Mouse (Mus musculus): ENCODE results near the gene Olfr350. TPM values are rescaled to one million over a fixed set of nuclear protein-coding genes. Genes with fewer than 3 reads are reported as not detected.

Gene Olfr350
- polyA plus RNA-seq (2014; fragmentation: Nextera tagmentation; extraction: Ambion mirVana) = not detected in 2 replicates

GRCm38 (mm10) chr2:36846010-36846409 lies at the start of gene Olfr350:
Gene Olfr350 (plus strand): TSS chr2:36846310.
- no peak within 1 kb of the TSS for H3K9ac ChIP-seq (ENCODE audit: low read length)
- no peaks in the 10 kb centered on the region for H3K27me3 ChIP-seq (ENCODE audit: control insufficient read depth, insufficient read depth, low read length)
- H3K4me1 ChIP-seq (ENCODE audit: control insufficient read depth in 2 of 2, insufficient read depth in 2 of 2, low read length in 2 of 2) = no peaks in the 10 kb centered on the region
- WGBS = 73% methylated on average over 1 of the region's 1 CpGs
- H3K36me3 ChIP-seq (ENCODE audit: control insufficient read depth, insufficient read depth, low read length) = no peaks in the 10 kb centered on the region
- H3K4me3 ChIP-seq (ENCODE audit: control insufficient read depth in 1 of 2, insufficient read depth in 1 of 2, low read depth in 1 of 2, low read length in 2 of 2) = no peak within 1 kb of the TSS
- no peak within 1 kb of the TSS for H3K27ac ChIP-seq (replicated peaks in 1 of 2; ENCODE audit: control insufficient read depth in 1 of 2, insufficient read depth in 1 of 2, low read depth in 2 of 2, low read length in 2 of 2)
- no peak within 1 kb of the TSS for H3K4me2 ChIP-seq (ENCODE audit: low read length)
- 0 out of 2 replicates have a peak, but pooled peaks cover 8% of the 10 kb centered on the region for H3K9me3 ChIP-seq (ENCODE audit: control insufficient read depth, low read length)
- ATAC-seq (ENCODE audit: insufficient number of reproducible peaks, insufficient read depth, low FRiP score, low read depth) = no peak

DNA sequence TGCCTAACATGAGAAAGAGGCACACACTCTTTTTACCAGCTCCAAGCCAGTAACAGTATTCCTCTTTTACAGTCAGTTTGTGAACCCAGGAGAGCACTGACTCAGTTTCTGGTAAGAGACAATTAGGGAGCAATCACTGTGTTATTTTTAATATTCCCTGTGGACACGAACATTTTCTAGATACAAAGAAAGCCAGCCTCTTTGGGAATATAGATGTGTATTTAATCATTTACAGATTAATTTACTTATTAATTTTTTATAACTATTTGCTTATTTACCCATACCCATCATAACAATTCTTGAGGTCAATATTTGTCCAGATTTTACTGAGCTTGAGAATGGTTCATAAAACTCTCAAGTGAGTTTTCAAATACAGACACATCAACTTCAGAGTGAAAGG lies 29.2 kb upstream of the Olfr350 start, which contains the start of gene Olfr3:
Gene Olfr3 (minus strand): TSS at position 101 of the 400 bp plus-strand sequence.
- Histone ChIP-seq H3K36me3 (ENCODE audit: control insufficient read depth, insufficient read depth, low read length) (no peaks in the 10 kb centered on the region), H3K4me3 (ENCODE audit: control insufficient read depth in 1 of 2, insufficient read depth in 1 of 2, low read depth in 1 of 2, low read length in 2 of 2) (no peak within 1 kb of the TSS), H3K9ac (ENCODE audit: low read length) (no peak within 1 kb of the TSS), H3K4me1 (ENCODE audit: control insufficient read depth in 2 of 2, insufficient read depth in 2 of 2, low read length in 2 of 2) (no peaks in the 10 kb centered on the region), H3K27me3 (ENCODE audit: control insufficient read depth, insufficient read depth, low read length) (no peaks in the 10 kb centered on the region), H3K9me3 (ENCODE audit: control insufficient read depth, low read length) (peaks cover 6% of the 10 kb centered on the region; the same call in 1 of the 2 replicates), H3K27ac (replicated peaks in 1 of 2; ENCODE audit: control insufficient read depth in 1 of 2, insufficient read depth in 1 of 2, low read depth in 2 of 2, low read length in 2 of 2) (no peak within 1 kb of the TSS), H3K4me2 (ENCODE audit: low read length) (no peak within 1 kb of the TSS)
- ATAC-seq (ENCODE audit: insufficient number of reproducible peaks, insufficient read depth, low FRiP score, low read depth) = no peak
- WGBS = 62% methylated on average over 1 of the region's 1 CpGs

GRCm38 (mm10) chr2:36862560-36862959 lies 16.4 kb downstream of the Olfr350 start, which contains the start of gene Olfr351:
Gene Olfr351 (minus strand): TSS chr2:36862660.
- 60% methylated on average over 1 of the region's 1 CpGs for WGBS
- Histone ChIP-seq H3K27ac (replicated peaks in 1 of 2; ENCODE audit: control insufficient read depth in 1 of 2, insufficient read depth in 1 of 2, low read depth in 2 of 2, low read length in 2 of 2) (no peak within 1 kb of the TSS), H3K9me3 (ENCODE audit: control insufficient read depth, low read length) (no peaks in the 10 kb centered on the region; the same call in 1 of the 2 replicates), H3K4me1 (ENCODE audit: control insufficient read depth in 2 of 2, insufficient read depth in 2 of 2, low read length in 2 of 2) (no peaks in the 10 kb centered on the region), H3K36me3 (ENCODE audit: control insufficient read depth, insufficient read depth, low read length) (no peaks in the 10 kb centered on the region), H3K27me3 (ENCODE audit: control insufficient read depth, insufficient read depth, low read length) (no peaks in the 10 kb centered on the region), H3K9ac (ENCODE audit: low read length) (no peak within 1 kb of the TSS), H3K4me3 (ENCODE audit: control insufficient read depth in 1 of 2, insufficient read depth in 1 of 2, low read depth in 1 of 2, low read length in 2 of 2) (no peak within 1 kb of the TSS), H3K4me2 (ENCODE audit: low read length) (no peak within 1 kb of the TSS)
- no peak for ATAC-seq (ENCODE audit: insufficient number of reproducible peaks, insufficient read depth, low FRiP score, low read depth)

DNA sequence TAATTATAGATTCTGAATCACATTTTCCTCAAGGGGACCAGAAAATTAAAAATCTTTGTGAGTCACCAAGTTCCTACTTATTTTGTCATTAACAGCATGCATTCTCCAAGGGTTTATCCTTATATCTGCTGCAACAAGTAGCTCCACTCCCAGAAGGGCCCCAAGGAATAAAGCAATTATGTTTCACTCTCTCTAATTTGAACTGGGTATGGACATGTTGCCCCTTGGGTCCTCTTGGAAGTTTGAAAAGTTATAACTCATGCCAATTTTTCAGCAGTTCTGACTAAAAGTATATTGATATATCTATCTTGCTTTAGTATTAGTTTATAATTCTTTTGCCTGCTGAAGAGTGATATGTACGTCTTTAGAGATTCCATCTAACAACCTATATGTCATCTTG lies 22.1 kb downstream of the Olfr350 start, which contains the start of gene Olfr352:
Gene Olfr352 (plus strand): TSS at position 301 of the 400 bp plus-strand sequence.
- no peak within 1 kb of the TSS for H3K9ac ChIP-seq (ENCODE audit: low read length)
- H3K4me3 ChIP-seq (ENCODE audit: control insufficient read depth in 1 of 2, insufficient read depth in 1 of 2, low read depth in 1 of 2, low read length in 2 of 2) = no peak within 1 kb of the TSS
- H3K4me1 ChIP-seq (ENCODE audit: control insufficient read depth in 2 of 2, insufficient read depth in 2 of 2, low read length in 2 of 2) = no peaks in the 10 kb centered on the region
- WGBS = 49% methylated on average over 1 of the region's 1 CpGs
- 0 out of 2 replicates have a peak, but pooled peaks cover 6% of the 10 kb centered on the region for H3K9me3 ChIP-seq (ENCODE audit: control insufficient read depth, low read length)
- no peaks in the 10 kb centered on the region for H3K36me3 ChIP-seq (ENCODE audit: control insufficient read depth, insufficient read depth, low read length)
- no peak within 1 kb of the TSS for H3K27ac ChIP-seq (replicated peaks in 1 of 2; ENCODE audit: control insufficient read depth in 1 of 2, insufficient read depth in 1 of 2, low read depth in 2 of 2, low read length in 2 of 2)
- H3K4me2 ChIP-seq (ENCODE audit: low read length) = no peak within 1 kb of the TSS
- no peak for ATAC-seq (ENCODE audit: insufficient number of reproducible peaks, insufficient read depth, low FRiP score, low read depth)
- H3K27me3 ChIP-seq (ENCODE audit: control insufficient read depth, insufficient read depth, low read length) = no peaks in the 10 kb centered on the region

GRCm38 (mm10) chr2:36892836-36893235 lies 46.7 kb downstream of the Olfr350 start, which contains the start of gene Olfr353:
Gene Olfr353 (minus strand): TSS chr2:36892936.
- ATAC-seq (ENCODE audit: insufficient number of reproducible peaks, insufficient read depth, low FRiP score, low read depth) = no peak
- Histone ChIP-seq H3K36me3 (ENCODE audit: control insufficient read depth, insufficient read depth, low read length) (no peaks in the 10 kb centered on the region), H3K4me2 (ENCODE audit: low read length) (no peak within 1 kb of the TSS), H3K9ac (ENCODE audit: low read length) (no peak within 1 kb of the TSS), H3K4me3 (ENCODE audit: control insufficient read depth in 1 of 2, insufficient read depth in 1 of 2, low read depth in 1 of 2, low read length in 2 of 2) (no peak within 1 kb of the TSS), H3K4me1 (ENCODE audit: control insufficient read depth in 2 of 2, insufficient read depth in 2 of 2, low read length in 2 of 2) (no peaks in the 10 kb centered on the region), H3K27me3 (ENCODE audit: control insufficient read depth, insufficient read depth, low read length) (no peaks in the 10 kb centered on the region), H3K9me3 (ENCODE audit: control insufficient read depth, low read length) (0 out of 2 replicates have a peak, but pooled peaks cover 4% of the 10 kb centered on the region), H3K27ac (replicated peaks in 1 of 2; ENCODE audit: control insufficient read depth in 1 of 2, insufficient read depth in 1 of 2, low read depth in 2 of 2, low read length in 2 of 2) (no peak within 1 kb of the TSS)

- ATAC-seq (ENCODE audit: insufficient number of reproducible peaks, insufficient read depth, low FRiP score, low read depth) = no peak
- H3K36me3 ChIP-seq (ENCODE audit: control insufficient read depth, insufficient read depth, low read length) = no peaks in the 10 kb centered on the region
Measured at GRCm38 (mm10) chr2:36897114-36897513, 51.0 kb downstream of the Olfr350 start.

More at GRCm38 (mm10) chr2:36897114-36897513, 51.0 kb downstream of the Olfr350 start:
- Histone ChIP-seq H3K9ac (ENCODE audit: low read length) (no peak overlapping the region), H3K4me1 (ENCODE audit: control insufficient read depth in 2 of 2, insufficient read depth in 2 of 2, low read length in 2 of 2) (no peaks in the 10 kb centered on the region), H3K27ac (replicated peaks in 1 of 2; ENCODE audit: control insufficient read depth in 1 of 2, insufficient read depth in 1 of 2, low read depth in 2 of 2, low read length in 2 of 2) (no peak overlapping the region), H3K9me3 (ENCODE audit: control insufficient read depth, low read length) (0 out of 2 replicates have a peak, but pooled peaks cover 4% of the 10 kb centered on the region), H3K4me3 (ENCODE audit: control insufficient read depth in 1 of 2, insufficient read depth in 1 of 2, low read depth in 1 of 2, low read length in 2 of 2) (no peak overlapping the region), H3K27me3 (ENCODE audit: control insufficient read depth, insufficient read depth, low read length) (no peaks in the 10 kb centered on the region), H3K4me2 (ENCODE audit: low read length) (no peak overlapping the region)

Other genes with a start within 250 kb of the Olfr350 start
- gene Olfr345, start 206.3 kb upstream of the Olfr350 start, polyA plus RNA-seq (2014; fragmentation: Nextera tagmentation; extraction: Ambion mirVana) = not detected in 2 replicates
- gene Olfr346, start 160.5 kb upstream of the Olfr350 start, polyA plus RNA-seq (2014; fragmentation: Nextera tagmentation; extraction: Ambion mirVana) = not detected in 2 replicates
- not detected in 2 replicates for gene Olfr347, start 114.4 kb upstream of the Olfr350 start, polyA plus RNA-seq (2014; fragmentation: Nextera tagmentation; extraction: Ambion mirVana)
- not detected in 2 replicates for gene Olfr348, start 62.0 kb upstream of the Olfr350 start, polyA plus RNA-seq (2014; fragmentation: Nextera tagmentation; extraction: Ambion mirVana)
- not detected in 2 replicates for gene Olfr50, start 55.8 kb upstream of the Olfr350 start, polyA plus RNA-seq (2014; fragmentation: Nextera tagmentation; extraction: Ambion mirVana)
- gene Olfr3, start 29.3 kb upstream of the Olfr350 start, polyA plus RNA-seq (2014; fragmentation: Nextera tagmentation; extraction: Ambion mirVana) = not detected in 2 replicates
- not detected in 2 replicates for gene Olfr351, start 16.4 kb downstream of the Olfr350 start, polyA plus RNA-seq (2014; fragmentation: Nextera tagmentation; extraction: Ambion mirVana)
- not detected in 2 replicates for gene Olfr352, start 22.1 kb downstream of the Olfr350 start, polyA plus RNA-seq (2014; fragmentation: Nextera tagmentation; extraction: Ambion mirVana)
- not detected in 2 replicates for gene Olfr353, start 46.6 kb downstream of the Olfr350 start, polyA plus RNA-seq (2014; fragmentation: Nextera tagmentation; extraction: Ambion mirVana)
- gene Olfr354, start 59.4 kb downstream of the Olfr350 start, polyA plus RNA-seq (2014; fragmentation: Nextera tagmentation; extraction: Ambion mirVana) = not detected in 2 replicates
- not detected in 2 replicates for gene Olfr355, start 82.6 kb downstream of the Olfr350 start, polyA plus RNA-seq (2014; fragmentation: Nextera tagmentation; extraction: Ambion mirVana)
- not detected in 2 replicates for gene Olfr356, start 90.8 kb downstream of the Olfr350 start, polyA plus RNA-seq (2014; fragmentation: Nextera tagmentation; extraction: Ambion mirVana)
- gene Olfr357, start 147.5 kb downstream of the Olfr350 start, polyA plus RNA-seq (2014; fragmentation: Nextera tagmentation; extraction: Ambion mirVana) = not detected in 2 replicates
- not detected in 2 replicates for gene Olfr358, start 163.0 kb downstream of the Olfr350 start, polyA plus RNA-seq (2014; fragmentation: Nextera tagmentation; extraction: Ambion mirVana)
- gene Olfr360, start 219.4 kb downstream of the Olfr350 start, polyA plus RNA-seq (2014; fragmentation: Nextera tagmentation; extraction: Ambion mirVana) = not detected in 2 replicates
- gene Olfr361, start 243.0 kb downstream of the Olfr350 start, polyA plus RNA-seq (2014; fragmentation: Nextera tagmentation; extraction: Ambion mirVana) = not detected in 2 replicates

All from heart, embryonic 14.5 days (tissue).